Mouse (Mus musculus) MEL (cell line): Measurements from ENCODE around the gene Efna3. TPM values are rescaled to one million over a fixed set of nuclear protein-coding genes. Genes with fewer than 3 reads are reported as not detected.

Source experiments
- DNase-seq: peaks from one replicate; pipeline ENCODE4 v3.0.0; 2011; ENCODE audit warnings: low read depth, low spot score
- H3K27ac ChIP-seq: 2 replicates; pipeline ENCODE4 v1.5.1; 2012; ENCODE audit warnings: low read depth, mild to moderate bottlenecking, control low read depth, low read length, moderate library complexity; ENCODE audit not compliant: control insufficient read depth
- H3K27me3 ChIP-seq, 2 experiments: fragments of 150-350 bp in 1 of 2; sonication (generic) in 1 of 2; 2 replicates each; pipeline ENCODE4 v1.6.1; 2012; ENCODE audit warnings: low read length in 2 of 2, mild to moderate bottlenecking in 2 of 2, improper control_type of control experiment in 1 of 2, moderate library complexity in 1 of 2; ENCODE audit not compliant: insufficient read depth in 2 of 2, control insufficient read depth in 1 of 2
- H3K36me3 ChIP-seq, 2 experiments: 2 replicates each; pipeline ENCODE4 v1.6.1; 2012 to 2014; ENCODE audit warnings: low read length in 2 of 2, improper control_type of control experiment in 1 of 2, inconsistent platforms in 1 of 2, mild to moderate bottlenecking in 1 of 2; ENCODE audit not compliant: insufficient read depth in 2 of 2, control insufficient read depth in 1 of 2
- H3K4me1 ChIP-seq, 2 experiments: fragments of 150-350 bp in 1 of 2; sonication (generic) in 1 of 2; 2 replicates each; pipeline ENCODE4 v1.6.1; 2012; ENCODE audit warnings: low read length in 2 of 2, improper control_type of control experiment in 1 of 2, mild to moderate bottlenecking in 1 of 2; ENCODE audit not compliant: insufficient read depth in 2 of 2, control insufficient read depth in 1 of 2
- H3K4me3 ChIP-seq, 2 experiments: fragments of 150-350 bp in 1 of 2; sonication (generic) in 1 of 2; 2 replicates each; pipeline ENCODE4 v1.5.1; 2012; ENCODE audit warnings: low read depth in 2 of 2, low read length in 2 of 2, mild to moderate bottlenecking in 2 of 2, moderate library complexity in 2 of 2, control low read depth in 1 of 2, improper control_type of control experiment in 1 of 2; ENCODE audit not compliant: control insufficient read depth in 1 of 2, insufficient read depth in 1 of 2
- H3K79me2 ChIP-seq: 2 replicates; pipeline ENCODE4 v1.6.1; 2012; ENCODE audit warnings: mild to moderate bottlenecking, low read length, moderate library complexity; ENCODE audit not compliant: control insufficient read depth, poor library complexity, insufficient read depth
- H3K9ac ChIP-seq: 2 replicates; pipeline ENCODE4 v1.6.1; 2012; ENCODE audit warnings: low read depth, mild to moderate bottlenecking, control low read depth, low read length, moderate library complexity; ENCODE audit not compliant: control insufficient read depth, poor library complexity, severe bottlenecking
- H3K9me3 ChIP-seq: fragments of 150-350 bp; sonication (generic); replicated peaks from 2 replicates; pipeline ENCODE4 v1.6.1; 2012; ENCODE audit warnings: mild to moderate bottlenecking, low read length, improper control_type of control experiment, moderate library complexity; ENCODE audit not compliant: insufficient read depth
- BHLHE40 ChIP-seq: IDR thresholded peaks from 2 replicates; pipeline ENCODE4 v1.6.1; 2012; ENCODE audit warnings: low read depth, mild to moderate bottlenecking, inconsistent platforms, low read length, improper control_type of control experiment, borderline replicate concordance
- CHD1 ChIP-seq: IDR thresholded peaks from 2 replicates; pipeline ENCODE4 v1.6.1; 2012; ENCODE audit warnings: low read depth, mild to moderate bottlenecking, inconsistent platforms, low read length, improper control_type of control experiment
- CHD2 ChIP-seq: IDR thresholded peaks from 2 replicates; pipeline ENCODE4 v1.6.1; 2011; ENCODE audit warnings: low read length, improper control_type of control experiment
- E2F4 ChIP-seq: IDR thresholded peaks from 2 replicates; pipeline ENCODE4 v1.6.1; 2011; ENCODE audit warnings: low read depth, low read length, improper control_type of control experiment, borderline replicate concordance
- ELF1 ChIP-seq: IDR thresholded peaks from 2 replicates; pipeline ENCODE4 v1.6.1; 2014; ENCODE audit warnings: low read depth, mild to moderate bottlenecking, inconsistent platforms, low read length, improper control_type of control experiment, moderate library complexity
- GABPA ChIP-seq: IDR thresholded peaks from 2 replicates; pipeline ENCODE4 v1.6.1; 2012; ENCODE audit warnings: low read depth, mild to moderate bottlenecking, inconsistent platforms, low read length, improper control_type of control experiment, moderate library complexity
- GATA1 ChIP-seq: IDR thresholded peaks from 2 replicates; pipeline ENCODE4 v1.6.1; 2011; ENCODE audit warnings: low read depth, low read length, improper control_type of control experiment
- HCFC1 ChIP-seq: IDR thresholded peaks from 2 replicates; pipeline ENCODE4 v1.6.1; 2012; ENCODE audit warnings: low read depth, mild to moderate bottlenecking, inconsistent platforms, low read length, improper control_type of control experiment, moderate library complexity
- JUND ChIP-seq: IDR thresholded peaks from 2 replicates; pipeline ENCODE4 v1.6.1; 2011; ENCODE audit warnings: low read depth, mild to moderate bottlenecking, improper control_type of control experiment, low read length
- KAT2A ChIP-seq: conservative IDR thresholded peaks from 2 replicates; pipeline ENCODE4 v1.6.1; 2012; ENCODE audit warnings: low read depth, low read length, improper control_type of control experiment, inconsistent platforms
- MAFK ChIP-seq: IDR thresholded peaks from 2 replicates; pipeline ENCODE4 v1.6.1; 2011; ENCODE audit warnings: low read depth, mild to moderate bottlenecking, low read length, improper control_type of control experiment, borderline replicate concordance
- MAX ChIP-seq: IDR thresholded peaks from 2 replicates; pipeline ENCODE4 v1.6.1; 2011; ENCODE audit warnings: low read length, improper control_type of control experiment
- MXI1 ChIP-seq: IDR thresholded peaks from 2 replicates; pipeline ENCODE4 v1.6.1; 2011; ENCODE audit warnings: mild to moderate bottlenecking, low read depth, low read length, improper control_type of control experiment
- MYB ChIP-seq: IDR thresholded peaks from 2 replicates; pipeline ENCODE4 v1.6.1; 2011; ENCODE audit warnings: mild to moderate bottlenecking, low read depth, low read length, improper control_type of control experiment
- MYC ChIP-seq: IDR thresholded peaks from 2 replicates; pipeline ENCODE4 v1.6.1; 2011; ENCODE audit warnings: low read depth, mild to moderate bottlenecking, low read length, improper control_type of control experiment, moderate library complexity
- NELFE ChIP-seq: IDR thresholded peaks from 2 replicates; pipeline ENCODE4 v1.6.1; 2011; ENCODE audit warnings: low read depth, low read length, improper control_type of control experiment
- RAD21 ChIP-seq: IDR thresholded peaks from 2 replicates; pipeline ENCODE4 v1.6.1; 2011; ENCODE audit warnings: mild to moderate bottlenecking, low read depth, low read length, improper control_type of control experiment
- SIN3A ChIP-seq: IDR thresholded peaks from 2 replicates; pipeline ENCODE4 v1.6.1; 2012; ENCODE audit warnings: low read length, improper control_type of control experiment, inconsistent platforms
- TAL1 ChIP-seq: IDR thresholded peaks from 2 replicates; pipeline ENCODE4 v1.6.1; 2012; ENCODE audit warnings: mild to moderate bottlenecking, inconsistent platforms, low read length, moderate library complexity, mixed read lengths
- TBP ChIP-seq: IDR thresholded peaks from 2 replicates; pipeline ENCODE4 v1.8.0; 2011; ENCODE audit warnings: low read depth, low read length, improper control_type of control experiment
- UBTF ChIP-seq: IDR thresholded peaks from 2 replicates; pipeline ENCODE4 v1.6.1; 2012; ENCODE audit warnings: low read depth, mild to moderate bottlenecking, inconsistent platforms, low read length, improper control_type of control experiment, moderate library complexity, borderline replicate concordance; ENCODE audit not compliant: insufficient read depth
- USF2 ChIP-seq, 2 experiments: IDR thresholded peaks; 2 replicates each; pipeline ENCODE4 v1.6.1; 2011 to 2012; ENCODE audit warnings: improper control_type of control experiment in 2 of 2, low read length in 2 of 2, borderline replicate concordance in 1 of 2, inconsistent platforms in 1 of 2, low read depth in 1 of 2, mild to moderate bottlenecking in 1 of 2; ENCODE audit not compliant: insufficient read depth in 1 of 2
- ZMIZ1 ChIP-seq: IDR thresholded peaks from 2 replicates; pipeline ENCODE4 v1.6.1; 2012; ENCODE audit warnings: low read depth, mild to moderate bottlenecking, inconsistent platforms, low read length, improper control_type of control experiment, moderate library complexity
- polyA plus RNA-seq, 2 experiments: library from polyadenylated mRNA; stranded (reverse) in 1 of 2; unstranded in 1 of 2; fragments of >175 nt in 1 of 2; fragments of >200 nt in 1 of 2; gene quantifications; 2 replicates each; pipeline versions ENCODE4 v1.2.1 to v1.2.4; 2012; ENCODE audit warnings: low replicate concordance in 2 of 2, low read depth in 1 of 2; ENCODE audit not compliant: insufficient read length in 2 of 2, insufficient read depth in 1 of 2, missing spikeins in 1 of 2
- total RNA-seq: library from RNA; depleted of rRNA; stranded (reverse); fragments of 300-350 nt; gene quantifications from 2 replicates; pipeline ENCODE4 v1.2.3, GENCODE M21; 2012

Gene Efna3
- total and polyA plus RNA-seq, 3 experiments, result 0.54 to 1.2 TPM; not detected in 1

DNA sequence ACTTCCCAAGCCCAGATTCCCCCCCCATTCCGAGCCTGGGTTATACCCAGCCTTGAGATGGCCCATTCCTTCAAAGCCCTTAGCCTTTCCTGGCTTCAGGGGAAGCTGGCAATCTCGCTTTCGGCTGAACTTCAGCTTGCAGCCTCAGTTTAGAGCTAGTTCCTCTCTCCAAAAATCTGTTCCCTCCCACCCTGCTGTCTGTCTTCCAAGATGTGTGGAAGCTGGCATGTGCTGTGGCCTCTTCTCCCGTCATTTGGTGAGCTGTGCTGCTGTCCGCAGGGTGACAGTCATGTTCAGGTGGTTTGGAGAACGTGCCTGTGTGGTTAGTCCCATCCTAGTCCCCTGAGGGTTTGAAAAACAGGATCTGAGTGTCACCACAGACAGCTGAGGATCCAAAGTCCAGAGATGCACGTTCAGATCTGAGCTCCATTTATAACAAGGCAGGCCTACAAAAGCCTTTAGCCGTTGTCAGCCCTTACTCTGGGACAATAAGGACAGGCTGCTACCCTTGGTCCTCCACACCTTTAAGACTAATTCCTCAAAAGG is 27.0 kb downstream of the Efna3 start:
- no peak for DNase-seq
- H3K27ac ChIP-seq, result no peak overlapping the region
- no peaks in the 10 kb centered on the region for H3K9me3 ChIP-seq
- peaks cover 12 to 22% of the 10 kb centered on the region in 2 experiments for H3K4me1 ChIP-seq
- no peaks in the 10 kb centered on the region for H3K27me3 ChIP-seq
- TF ChIP-seq HCFC1 (no peak), BHLHE40 (no peak), CHD1 (no peak), TBP (no peak), MYB (no peak), MXI1 (no peak), ZMIZ1 (no peak), NELFE (no peak), SIN3A (no peak), JUND (no peak), MAX (no peak), RAD21 (no peak), MAFK (no peak), ELF1 (no peak), CHD2 (no peak), E2F4 (no peak), UBTF (no peak), GATA1 (no peak)
- H3K9ac ChIP-seq, result no peak overlapping the region
- no peaks in the 10 kb centered on the region for H3K79me2 ChIP-seq
- H3K36me3 ChIP-seq, result peaks cover 0 to 13% of the 10 kb centered on the region in 2 experiments; a peak in 2 of 4 replicates
- no peak overlapping the region for H3K4me3 ChIP-seq

DNA sequence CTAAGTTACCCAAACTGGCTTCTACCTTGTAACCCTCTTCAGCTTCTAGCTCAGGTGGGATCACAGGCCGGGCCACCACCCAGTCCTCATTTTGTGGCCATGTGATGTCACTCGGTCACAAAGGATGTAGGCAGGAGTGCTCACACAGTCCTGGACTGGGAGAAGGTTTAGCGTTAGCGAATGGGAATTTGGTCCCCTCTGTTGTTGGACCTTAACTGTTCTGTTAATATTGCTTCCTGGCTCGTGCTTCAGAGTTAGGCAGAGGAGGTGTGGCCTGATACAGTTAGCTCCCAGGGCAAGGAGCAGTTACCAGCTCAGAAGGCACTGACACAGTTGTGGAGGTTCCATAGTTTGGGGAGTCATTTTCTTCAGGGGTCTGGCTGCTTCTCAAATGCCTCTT is 28.6 kb downstream of the Efna3 start:
- Histone ChIP-seq H3K9ac (no peak overlapping the region), H3K36me3 (peaks cover 0 to 13% of the 10 kb centered on the region in 2 experiments; a peak in 2 of 4 replicates), H3K9me3 (no peaks in the 10 kb centered on the region), H3K4me3 (no peak overlapping the region), H3K79me2 (no peaks in the 10 kb centered on the region), H3K27ac (no peak overlapping the region), H3K4me1 (peaks cover 12 to 22% of the 10 kb centered on the region in 2 experiments), H3K27me3 (peaks cover 0 to 2% of the 10 kb centered on the region in 2 experiments; a peak in 1 of 4 replicates)
- TF ChIP-seq GATA1, result no peak
- TF ChIP-seq GABPA, result no peak
- no peak for TF ChIP-seq TAL1
- TF ChIP-seq NELFE, result no peak
- no peak for TF ChIP-seq KAT2A
- TF ChIP-seq CHD1, result no peak
- TF ChIP-seq E2F4, result no peak
- TF ChIP-seq MYC, result no peak
- TF ChIP-seq USF2 (IDR thresholded peaks at IDR 0.05; ENCODE audit: borderline replicate concordance in 1 of 2, insufficient read depth in 1 of 2, low read depth in 1 of 2, low read length in 2 of 2), result no peak
- DNase-seq, result no peak
